Mouse (Mus musculus): ENCODE data around the gene Olfr921.

DNA sequence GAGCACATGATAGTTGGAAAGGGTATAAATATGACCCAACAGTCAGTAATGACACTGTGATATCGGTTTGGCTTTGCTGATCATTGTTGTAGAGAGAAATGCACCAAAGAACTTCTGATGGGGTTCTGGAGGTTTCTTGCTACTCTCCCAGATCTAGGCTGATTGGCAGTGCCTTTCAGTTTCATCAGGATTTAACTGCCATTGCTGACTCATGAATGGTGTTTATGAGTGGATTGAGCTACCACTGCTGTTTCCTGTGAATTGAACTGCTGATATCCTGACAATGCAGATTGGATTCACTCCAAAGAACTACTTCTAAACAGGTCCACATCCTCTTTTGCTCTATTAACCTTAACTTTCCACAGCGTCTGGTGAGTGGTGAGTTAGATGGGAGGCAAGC, 19.8 kb downstream of the Olfr921 start:
- TF ChIP-seq POLR2A (IDR thresholded peaks at IDR 0.05; ENCODE audit: extremely low read depth, insufficient read depth, low read length) (no peak), CTCF (IDR thresholded peaks at IDR 0.05; ENCODE audit: extremely low read depth, insufficient read depth, low read length) (no peak)

Data from cortical plate, adult 2 months (tissue).